Mouse (Mus musculus) lung, postnatal 4 days (tissue): ENCODE data around the gene Cbx4.

Experiments
- DNase-seq, 2 experiments: peaks; one replicate each; pipeline ENCODE4 v3.0.0; 2021

Gene Cbx4

DNA sequence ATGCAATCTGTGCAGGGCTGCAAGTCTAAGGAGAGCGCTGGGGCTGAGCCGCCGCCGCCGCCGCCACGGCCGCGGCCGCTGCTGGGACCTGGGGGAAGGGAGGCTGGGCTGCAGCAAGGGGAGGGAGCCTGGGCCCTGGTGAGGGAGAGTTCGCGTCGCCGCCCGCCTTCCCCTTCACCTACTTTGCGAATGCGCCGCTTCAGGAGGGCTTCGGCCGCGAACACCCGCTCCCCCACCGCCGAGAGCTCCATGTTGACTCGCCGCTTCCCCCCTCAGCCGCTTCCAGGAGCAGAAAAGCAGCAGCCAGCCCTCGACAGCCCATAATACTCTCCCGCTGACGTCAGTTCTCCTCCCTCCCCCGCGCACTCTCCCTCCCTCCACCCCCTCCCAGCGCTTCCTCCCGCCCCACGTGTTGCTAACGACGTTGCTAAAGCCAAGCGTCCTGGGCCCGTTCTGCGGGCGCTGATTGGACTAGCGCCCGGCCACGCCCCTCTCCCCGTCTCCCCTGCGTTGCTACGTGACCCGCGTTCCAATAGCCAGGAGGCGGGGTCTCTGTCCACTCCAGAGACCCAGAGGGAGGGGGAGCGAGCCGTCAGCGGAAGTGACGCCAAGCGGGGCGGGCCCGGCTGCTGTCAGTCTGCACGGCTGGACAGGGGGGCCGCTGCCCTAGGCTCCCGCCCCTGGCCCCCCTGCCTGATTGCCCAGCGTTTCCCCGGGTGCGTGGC lies 45.3 kb downstream of the Cbx4 start, which contains the start of gene Cbx8:
Cbx8 (minus strand) TSS at position 370 of the 725 bp plus-strand sequence.
- peak; percentile 99 to 100 for DNase-seq

DNA sequence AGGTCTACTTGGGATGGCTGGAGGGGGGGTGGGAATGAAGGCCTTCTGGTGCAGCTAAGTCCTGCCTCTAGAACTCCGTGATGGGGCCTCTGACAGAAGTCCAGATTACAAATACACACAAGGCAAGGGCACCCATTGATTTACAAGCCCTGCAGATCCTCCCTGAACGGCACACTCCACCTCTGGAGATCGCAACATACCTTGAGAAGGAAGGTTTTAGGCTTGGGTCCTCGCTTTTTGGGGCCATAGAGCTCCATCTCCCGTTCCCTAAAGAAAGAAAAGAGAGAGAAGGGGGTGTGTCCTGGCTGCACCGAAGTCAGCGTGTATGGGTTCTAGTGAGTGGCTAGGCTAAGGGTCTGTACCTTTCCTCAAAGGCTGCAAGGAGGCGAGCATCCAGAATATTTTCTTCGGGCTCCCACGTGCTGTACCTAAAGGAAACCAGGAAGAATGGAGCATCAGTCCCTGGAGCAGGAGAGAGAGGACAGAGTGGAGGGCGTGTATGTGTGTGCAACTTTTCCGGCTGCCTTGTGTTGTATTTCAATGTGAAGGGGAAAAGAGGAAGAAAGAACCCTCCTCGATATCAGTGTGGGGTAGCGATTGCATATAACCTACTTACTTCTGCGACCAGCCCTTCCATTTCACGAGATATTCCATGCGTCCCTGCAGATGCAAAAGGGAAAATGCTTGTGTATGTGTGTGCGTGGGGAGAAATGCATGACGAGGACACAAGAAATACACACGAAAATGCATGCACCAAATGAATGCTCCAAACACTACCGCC lies 46.1 kb downstream of the Cbx4 start:
- DNase-seq, result no peak

DNA sequence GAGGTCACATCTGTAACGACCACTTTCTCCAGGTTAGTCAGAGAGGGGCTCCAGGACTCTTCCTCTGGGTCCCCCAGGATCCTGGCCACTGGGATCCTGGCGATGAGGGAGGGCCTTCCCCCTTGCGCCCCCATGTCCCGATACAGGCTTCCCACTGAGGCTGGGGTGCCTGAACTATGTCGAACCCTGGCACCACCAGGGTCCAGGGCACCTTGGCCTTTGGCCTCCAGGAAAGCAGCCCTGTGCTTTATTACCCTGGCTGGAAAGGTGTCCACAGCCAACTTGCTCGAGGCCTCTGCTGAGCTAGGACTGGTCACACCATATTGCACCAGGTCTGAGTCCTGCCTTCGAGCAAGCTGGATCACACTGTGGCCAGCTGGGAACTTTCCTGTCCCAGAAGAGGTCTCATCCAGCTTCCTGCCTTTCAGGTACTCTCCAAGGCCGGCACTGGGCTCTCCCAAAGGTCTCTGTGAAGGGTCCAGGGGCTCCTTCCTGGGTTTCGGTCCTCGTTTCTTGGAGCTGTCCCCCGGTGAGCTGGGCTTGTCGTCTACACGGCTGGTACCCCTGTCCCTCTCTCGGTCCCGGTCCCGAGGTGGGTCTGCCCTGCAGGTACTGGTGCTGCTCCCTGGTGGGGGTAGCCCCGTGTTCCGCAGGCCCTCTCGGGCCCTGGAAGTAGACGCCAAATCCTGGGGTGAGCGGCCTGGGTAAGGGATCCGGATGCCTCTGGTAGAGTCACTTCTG lies 47.1 kb downstream of the Cbx4 start:
- no peak for DNase-seq

DNA sequence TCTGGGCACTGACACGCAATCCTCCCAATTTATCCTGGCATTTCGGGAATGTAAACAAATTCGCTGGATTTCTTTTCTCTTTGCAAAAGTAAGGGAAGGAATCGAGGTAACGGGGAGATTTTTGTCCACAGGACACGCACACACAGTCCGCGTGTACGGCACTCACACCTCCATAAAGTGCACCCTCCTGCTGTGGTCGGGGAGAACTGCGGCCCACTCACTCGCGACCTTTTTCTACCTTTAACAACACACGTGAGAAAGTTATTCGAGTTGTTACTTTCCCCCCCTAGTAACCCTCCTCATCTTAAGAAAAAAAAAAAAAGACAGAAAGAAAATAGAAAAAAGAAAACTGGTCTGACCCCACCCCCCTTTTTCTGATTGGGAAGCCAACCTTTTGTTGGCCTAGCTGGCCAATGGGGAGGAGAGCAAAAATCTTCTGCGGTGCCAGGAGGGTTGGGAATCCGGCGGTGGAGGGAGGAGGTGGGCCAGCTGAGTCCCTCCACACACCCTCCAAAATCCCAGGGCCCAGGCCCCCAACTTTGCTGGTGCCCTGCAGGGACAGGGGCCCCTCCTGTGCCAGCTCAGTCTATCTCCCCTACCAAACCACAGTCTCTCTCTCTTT lies 48.1 kb downstream of the Cbx4 start:
- DNase-seq, result no peak

DNA sequence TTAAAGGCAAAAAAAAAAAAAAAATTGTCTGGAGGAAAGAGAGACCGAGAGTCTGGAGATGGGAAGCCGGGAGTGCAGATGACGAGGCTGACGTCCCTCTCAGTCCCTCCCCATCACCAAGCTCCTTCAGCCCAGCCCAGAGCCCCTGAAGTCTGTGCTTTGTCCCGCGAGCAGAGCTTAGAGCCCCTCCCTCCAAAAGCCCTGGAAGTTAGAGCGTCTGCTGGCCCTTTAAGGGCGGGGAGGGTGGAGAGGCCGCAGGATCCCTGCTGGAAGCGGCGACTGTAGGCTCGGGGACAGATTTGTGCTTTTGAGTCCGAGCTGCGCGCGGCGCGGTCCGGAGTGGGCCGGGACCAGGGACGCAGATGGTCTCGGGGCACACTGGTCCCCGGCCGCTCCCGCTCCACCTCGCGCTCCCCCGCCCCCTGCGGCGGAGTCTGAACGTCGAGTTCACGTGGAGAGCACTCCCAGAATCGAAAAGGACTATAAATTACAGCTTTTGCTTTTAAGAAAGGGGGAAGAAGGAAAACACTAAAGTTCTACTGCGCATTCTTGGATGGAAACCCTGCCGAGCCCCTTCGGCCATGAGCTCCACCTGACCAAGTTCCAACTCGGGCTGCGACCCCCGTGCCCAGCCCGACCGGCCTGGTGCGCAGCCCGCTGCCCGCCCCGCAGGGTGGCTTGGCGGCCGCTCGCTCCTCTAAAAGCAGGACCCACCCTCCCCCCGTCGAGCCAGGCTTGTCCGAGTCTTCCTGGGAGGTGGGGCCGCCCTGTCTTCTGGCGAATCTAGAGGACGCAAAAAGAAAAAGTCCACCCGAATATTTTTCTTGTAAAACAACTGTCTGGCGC lies 48.9 kb downstream of the Cbx4 start:
- DNase-seq, result peak in 1 of 2 experiments; percentile 41

DNA sequence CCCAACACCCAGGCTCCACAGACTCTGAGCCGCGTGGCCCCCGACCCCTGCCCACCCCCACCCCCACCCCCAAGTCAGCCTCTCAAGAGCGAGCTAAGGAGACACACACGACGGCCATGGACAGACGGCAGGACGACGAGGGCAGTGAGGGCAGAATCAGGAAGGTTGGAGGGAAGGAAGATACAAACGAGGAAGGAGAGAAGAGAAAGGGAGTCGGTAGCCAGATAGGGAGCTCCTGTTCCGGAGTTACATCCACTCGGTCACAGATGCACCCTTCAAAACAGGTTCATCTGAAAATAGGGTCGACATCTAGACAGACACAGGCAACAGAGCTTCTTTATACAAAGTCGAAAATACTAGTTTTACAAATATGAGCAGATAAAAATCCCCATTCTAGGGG lies 49.6 kb downstream of the Cbx4 start:
- no peak for DNase-seq

DNA sequence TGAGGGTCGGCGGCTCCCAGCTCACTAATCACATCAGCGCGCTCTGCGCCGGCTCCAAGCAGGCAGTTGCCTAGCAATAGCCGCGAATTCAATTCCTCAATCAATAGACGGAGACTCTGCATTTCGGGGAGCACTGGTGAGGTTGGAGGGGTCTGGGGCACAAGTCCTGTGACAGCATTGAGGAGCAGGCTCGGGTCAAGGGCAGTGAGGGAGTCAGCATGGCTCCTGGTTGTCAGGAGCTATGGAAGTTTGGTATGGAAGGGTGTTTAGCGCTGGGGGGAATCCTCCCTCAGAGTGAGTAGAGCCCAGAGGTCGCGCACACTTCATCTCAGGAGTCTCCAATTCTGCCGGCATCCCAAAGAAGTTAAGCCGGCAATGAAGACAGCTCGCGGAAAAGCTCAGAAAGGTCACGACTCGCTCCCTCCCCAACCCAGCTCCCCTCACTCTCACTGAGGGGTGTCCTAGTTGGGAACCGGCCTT lies 50.3 kb downstream of the Cbx4 start:
- no peak for DNase-seq

DNA sequence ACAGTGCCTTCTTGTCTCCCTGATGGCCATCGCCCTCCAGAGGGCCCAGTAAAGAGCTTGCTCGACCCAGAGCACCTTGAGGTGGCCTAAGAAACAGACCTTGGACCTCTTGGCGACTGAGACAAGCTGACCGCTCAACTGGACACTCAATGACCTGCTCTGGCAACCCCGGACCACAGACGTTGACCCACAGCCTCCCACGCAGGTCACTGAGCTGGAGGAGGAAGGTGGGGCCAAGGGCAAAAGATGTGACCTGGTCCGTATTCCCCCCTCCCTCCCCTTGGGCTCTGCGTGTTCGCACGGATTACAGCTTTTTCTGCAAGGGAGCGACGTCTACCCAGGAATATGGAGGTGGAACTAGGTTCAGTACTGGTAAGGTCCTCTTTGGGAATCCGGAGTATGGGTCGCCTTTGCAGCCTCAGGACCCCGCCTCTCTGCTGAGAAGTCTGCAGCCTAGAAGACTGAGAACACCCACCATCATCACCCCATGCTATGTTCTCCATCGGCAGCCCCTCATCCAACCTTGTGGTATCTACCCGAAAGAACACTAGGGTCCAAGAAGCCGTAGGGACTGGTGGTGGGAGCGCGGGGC lies 50.8 kb downstream of the Cbx4 start:
- no peak for DNase-seq

DNA sequence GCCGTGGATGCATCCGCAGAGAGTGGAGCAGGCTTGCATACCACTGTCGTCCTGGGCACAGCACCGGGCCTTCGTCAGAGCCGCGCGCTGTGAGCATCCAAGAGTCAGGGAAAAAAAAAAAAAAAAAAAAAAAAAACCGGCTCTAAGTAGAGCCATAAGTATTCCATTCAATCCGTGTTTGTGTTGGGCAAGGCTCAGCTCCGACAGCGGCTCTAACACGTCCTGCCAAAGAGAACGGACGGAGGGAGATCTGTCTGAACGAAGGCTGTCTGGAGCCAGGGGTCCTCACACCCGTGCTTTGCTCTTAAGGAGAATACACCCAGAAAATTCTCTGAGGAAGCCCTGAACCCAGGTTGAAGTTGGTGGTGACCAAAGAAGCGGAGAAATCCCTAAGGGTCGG lies 51.4 kb downstream of the Cbx4 start:
- DNase-seq, result no peak

DNA sequence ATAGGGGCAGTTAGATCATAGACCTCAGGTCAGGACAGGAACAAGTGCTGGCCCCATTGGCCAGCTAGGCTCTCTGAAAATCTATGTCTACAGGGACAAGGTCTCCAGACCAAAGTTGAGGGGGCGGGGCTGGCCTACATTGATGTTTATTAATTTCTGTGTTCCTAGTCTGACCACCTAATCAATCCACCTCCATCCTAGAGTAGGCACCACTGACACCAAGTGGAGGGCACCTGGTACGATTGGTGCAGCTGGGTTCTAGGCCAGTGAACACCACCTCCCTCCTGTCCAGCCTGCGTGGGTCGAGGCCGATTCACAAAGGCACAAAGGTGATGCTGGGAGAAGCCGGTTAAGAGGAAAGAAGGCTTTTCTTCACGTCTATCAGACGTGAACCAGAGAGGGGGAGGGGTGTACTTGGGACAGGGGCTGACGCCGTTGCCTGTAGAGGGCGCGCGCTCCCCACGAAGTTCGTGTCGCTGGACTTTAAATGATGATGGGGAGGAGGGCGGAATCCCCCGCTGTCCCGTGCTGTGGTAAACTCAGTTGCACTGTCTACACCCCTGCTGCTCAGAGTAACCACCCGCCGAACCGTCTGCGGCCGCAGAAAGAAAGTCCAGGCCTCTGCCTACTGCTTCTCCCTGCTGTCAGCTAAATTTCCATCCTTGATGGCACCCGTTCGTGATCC lies 52.0 kb downstream of the Cbx4 start:
- peak; percentile 85 to 90 for DNase-seq
